Mouse (Mus musculus) midbrain, embryonic 16.5 days (tissue): ENCODE results near the gene Ube2e3. TPM values are rescaled to one million over a fixed set of nuclear protein-coding genes. Genes with fewer than 3 reads are reported as not detected.

Source experiments
- ATAC-seq: fragments of 200-750 bp; cut with Nextera tagmentation; 2 replicates; pipeline ENCODE4 v1.8.0; 2017; ENCODE audit warnings: moderate TSS enrichment
- H3K27ac ChIP-seq: fragments of 300-500 bp; sonication (generic); 2 replicates; pipeline ENCODE4 v1.5.1; 2014; ENCODE audit warnings: mild to moderate bottlenecking, low read length, mixed read lengths
- H3K27me3 ChIP-seq: fragments of 300-500 bp; sonication (generic); 2 replicates; pipeline ENCODE4 v1.6.1; 2014; ENCODE audit warnings: low read depth, low read length, mixed read lengths; ENCODE audit not compliant: control insufficient read depth, insufficient read depth
- H3K36me3 ChIP-seq: fragments of 300-500 bp; sonication (generic); 2 replicates; pipeline ENCODE4 v1.6.1; 2014; ENCODE audit warnings: mild to moderate bottlenecking, low read length, moderate library complexity, mixed read lengths; ENCODE audit not compliant: control insufficient read depth, insufficient read depth
- H3K4me1 ChIP-seq: fragments of 300-500 bp; sonication (generic); 2 replicates; pipeline ENCODE4 v1.6.1; 2014; ENCODE audit warnings: mild to moderate bottlenecking, low read length, mixed read lengths; ENCODE audit not compliant: control insufficient read depth, insufficient read depth
- H3K4me2 ChIP-seq: fragments of 300-500 bp; sonication (generic); 2 replicates; pipeline ENCODE4 v1.6.1; 2014; ENCODE audit warnings: mild to moderate bottlenecking, low read length, mixed read lengths
- H3K4me3 ChIP-seq: fragments of 300-500 bp; sonication (generic); 2 replicates; pipeline ENCODE4 v1.5.1; 2014; ENCODE audit warnings: low read depth, mild to moderate bottlenecking, low read length, moderate library complexity, mixed read lengths
- H3K9ac ChIP-seq: fragments of 300-500 bp; sonication (generic); 2 replicates; pipeline ENCODE4 v1.6.1; 2014; ENCODE audit warnings: low read depth, low read length, mixed read lengths
- H3K9me3 ChIP-seq: fragments of 300-500 bp; sonication (generic); replicated peaks from 2 replicates; pipeline ENCODE4 v1.6.1; 2014; ENCODE audit warnings: mild to moderate bottlenecking, low read length, mixed read lengths; ENCODE audit not compliant: control insufficient read depth, poor library complexity, severe bottlenecking
- WGBS: fragments of 180-500 bp; shearing (Covaris S2); extraction: QIAGEN DNeasy Blood & Tissue Kit; methylation state at CpG from one replicate; pipeline ENCODE4 v1.1.7; 2014; 5-methylcytosine and 5-hydroxymethylcytosine counted together
- polyA plus RNA-seq: library from polyadenylated mRNA; unstranded; fragments of >200 nt; fragmentation: Nextera tagmentation; extraction: Ambion mirVana; gene quantifications from 2 replicates; pipeline ENCODE4 v1.2.1, GENCODE M21; 2015

The Ube2e3 gene
- 263 and 296 TPM in 2 replicates for polyA plus RNA-seq

DNA sequence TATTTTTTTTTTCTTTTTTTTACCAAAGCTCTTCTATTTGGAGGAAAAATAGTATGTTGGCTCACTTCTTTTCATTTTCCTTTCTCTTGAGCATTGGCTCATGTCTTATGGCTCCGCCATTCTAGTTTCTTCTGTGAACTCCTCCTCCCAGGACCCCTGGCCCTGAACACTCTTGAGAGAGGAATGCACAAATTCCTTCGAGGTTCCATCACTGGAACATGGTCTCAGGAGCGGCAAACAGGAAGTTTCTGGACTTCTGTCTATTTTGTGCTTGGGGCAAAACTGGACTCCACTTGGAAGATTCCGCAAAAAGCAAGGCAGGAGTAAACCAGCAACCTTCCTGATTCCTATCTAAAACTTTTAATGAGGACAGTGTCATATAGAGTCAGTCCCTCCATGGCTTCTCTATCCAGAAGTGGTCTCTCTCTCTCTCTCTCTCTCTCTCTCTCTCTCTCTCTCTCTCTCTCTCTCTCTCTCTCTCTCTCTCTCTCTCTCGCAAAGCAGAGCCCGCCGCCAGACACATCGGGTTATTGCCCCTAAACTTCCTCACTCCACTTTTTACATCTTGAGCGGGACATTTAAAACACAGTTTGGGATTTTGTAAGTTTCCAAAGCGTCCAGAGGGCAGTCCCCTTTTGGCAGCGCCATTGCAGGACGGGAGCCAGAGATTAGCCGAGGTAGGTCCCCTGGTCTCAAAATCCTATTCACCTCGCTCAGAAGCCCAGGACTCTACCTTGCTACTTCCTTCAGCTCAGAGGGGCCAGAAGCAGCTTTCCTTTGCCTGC is at the start of gene Ube2e3:
TSS of gene Ube2e3 (plus strand) at position 399 of the 785 bp plus-strand sequence.
- Histone ChIP-seq H3K36me3 (no peaks in the 10 kb centered on the region), H3K27me3 (no peaks in the 10 kb centered on the region), H3K4me3 (peak within 1 kb of the TSS; percentile 65), H3K4me2 (peak within 1 kb of the TSS; percentile 71), H3K27ac (peak within 1 kb of the TSS; percentile 98), H3K9me3 (no peaks in the 10 kb centered on the region), H3K9ac (peak within 1 kb of the TSS; percentile 97), H3K4me1 (peaks cover 14% of the 10 kb centered on the region)
- WGBS: 19% methylated on average over 14 of the region's 14 CpGs
- ATAC-seq: no peak

- H3K27me3 ChIP-seq: no peaks in the 10 kb centered on the region
- no peak for ATAC-seq
- no peaks in the 10 kb centered on the region for H3K9me3 ChIP-seq
- H3K36me3 ChIP-seq: no peaks in the 10 kb centered on the region
- H3K4me2 ChIP-seq: no peak overlapping the region
- H3K27ac ChIP-seq: no peak overlapping the region
- 89% methylated on average over 3 of the region's 3 CpGs for WGBS
- no peak overlapping the region for H3K4me3 ChIP-seq
- H3K9ac ChIP-seq: no peak overlapping the region
- no peaks in the 10 kb centered on the region for H3K4me1 ChIP-seq
These were observed 38.0 kb upstream of the Ube2e3 start for GRCm38 (mm10) chr2:78829887-78830286.

DNA sequence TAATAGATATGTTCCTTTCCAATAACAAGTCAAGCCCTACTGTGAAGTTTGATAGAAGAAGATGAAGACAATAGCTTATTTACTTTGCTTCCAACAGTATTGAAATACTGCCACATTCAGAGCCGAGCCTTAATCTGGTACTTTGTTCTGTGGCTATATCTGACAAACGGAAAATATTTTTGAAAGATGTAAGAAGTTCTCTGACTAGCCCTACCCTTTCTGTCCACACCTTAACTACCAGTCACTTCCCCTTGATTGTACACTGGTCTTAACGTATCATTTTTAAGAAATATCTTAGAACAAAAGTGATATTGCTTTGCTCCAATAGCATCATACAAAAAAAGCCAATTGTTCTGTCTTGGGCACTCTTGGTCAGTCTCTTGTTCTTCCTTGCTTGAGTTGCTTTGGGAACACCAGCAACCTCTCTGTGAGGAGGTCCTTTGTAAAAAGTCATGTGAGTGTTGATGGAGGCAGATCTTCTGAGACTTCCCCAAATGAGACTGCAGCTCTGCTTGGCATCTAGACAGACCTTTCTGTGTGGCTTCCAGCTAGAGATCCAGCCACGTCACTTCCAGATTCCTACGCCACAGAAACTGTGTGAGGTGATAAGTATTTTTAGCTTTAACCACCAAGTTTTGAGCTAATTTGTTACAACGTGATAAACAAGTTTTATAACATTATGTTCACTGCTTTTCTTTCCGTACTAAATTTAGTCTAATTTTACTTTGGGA is 26.3 kb upstream of the Ube2e3 start:
- no peak for ATAC-seq
- H3K4me1 ChIP-seq: no peaks in the 10 kb centered on the region
- H3K9ac ChIP-seq: no peak overlapping the region
- H3K27ac ChIP-seq: no peak overlapping the region
- H3K9me3 ChIP-seq: no peaks in the 10 kb centered on the region
- H3K27me3 ChIP-seq: no peaks in the 10 kb centered on the region
- WGBS: 93% methylated on average over 7 of the region's 7 CpGs
- no peak overlapping the region for H3K4me2 ChIP-seq
- no peak overlapping the region for H3K4me3 ChIP-seq
- H3K36me3 ChIP-seq: no peaks in the 10 kb centered on the region

- 90% methylated on average over 5 of the region's 5 CpGs for WGBS
- Histone ChIP-seq H3K4me2 (no peak overlapping the region), H3K4me1 (no peaks in the 10 kb centered on the region), H3K4me3 (no peak overlapping the region), H3K9me3 (no peaks in the 10 kb centered on the region), H3K9ac (no peak overlapping the region), H3K36me3 (no peaks in the 10 kb centered on the region), H3K27me3 (no peaks in the 10 kb centered on the region), H3K27ac (no peak overlapping the region)
- no peak for ATAC-seq
These were observed 23.6 kb upstream of the Ube2e3 start for GRCm38 (mm10) chr2:78844365-78844764.

DNA sequence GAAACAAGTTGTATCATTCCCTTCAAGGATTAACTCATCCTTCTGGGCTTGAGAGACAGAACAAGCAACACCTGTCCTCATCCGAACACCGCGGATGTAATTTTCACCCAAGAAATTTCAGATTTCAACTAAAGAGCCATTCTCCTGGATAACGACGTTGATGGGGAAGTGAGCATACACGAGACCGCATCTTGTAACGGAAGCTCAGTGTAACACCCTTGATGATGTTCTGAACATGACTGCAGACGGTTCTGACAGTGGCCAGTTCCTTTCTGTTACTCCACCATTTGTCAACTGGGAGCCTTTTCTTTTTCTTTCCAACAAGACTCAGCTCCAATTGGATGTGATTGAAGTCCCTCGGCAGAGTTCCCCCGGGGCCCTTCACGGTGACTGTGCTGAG is 22.6 kb upstream of the Ube2e3 start:
- Histone ChIP-seq H3K9ac (no peak overlapping the region), H3K27ac (no peak overlapping the region), H3K27me3 (no peaks in the 10 kb centered on the region), H3K4me1 (no peaks in the 10 kb centered on the region), H3K9me3 (no peaks in the 10 kb centered on the region), H3K4me2 (no peak overlapping the region), H3K4me3 (no peak overlapping the region), H3K36me3 (no peaks in the 10 kb centered on the region)
- WGBS: 88% methylated on average over 12 of the region's 12 CpGs
- no peak for ATAC-seq

DNA sequence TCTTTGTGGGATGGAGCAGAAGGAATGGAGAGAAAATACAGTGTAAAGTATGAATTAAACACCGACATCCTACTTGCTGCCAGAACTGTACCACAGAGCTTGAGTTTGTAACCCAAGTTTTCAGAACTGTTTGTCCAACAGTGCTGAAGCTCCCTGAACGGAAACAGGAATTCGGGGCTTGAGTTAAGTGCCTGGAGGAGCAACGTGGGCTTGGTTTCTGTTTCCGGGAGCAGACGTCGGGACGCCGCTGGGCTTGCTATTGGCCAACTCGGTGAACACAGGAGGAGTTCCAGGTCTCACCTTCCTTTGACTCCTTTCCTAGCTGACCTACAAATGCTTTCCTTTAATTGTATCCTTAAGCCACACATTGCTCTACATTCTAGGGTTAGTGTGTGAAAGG is 22.2 kb upstream of the Ube2e3 start:
- no peak for ATAC-seq
- H3K27ac ChIP-seq: no peak overlapping the region
- no peak overlapping the region for H3K4me2 ChIP-seq
- H3K27me3 ChIP-seq: no peaks in the 10 kb centered on the region
- no peaks in the 10 kb centered on the region for H3K9me3 ChIP-seq
- 91% methylated on average over 10 of the region's 10 CpGs for WGBS
- no peaks in the 10 kb centered on the region for H3K4me1 ChIP-seq
- H3K9ac ChIP-seq: no peak overlapping the region
- H3K36me3 ChIP-seq: no peaks in the 10 kb centered on the region
- H3K4me3 ChIP-seq: no peak overlapping the region

- Histone ChIP-seq H3K4me3 (no peak overlapping the region), H3K4me1 (no peaks in the 10 kb centered on the region), H3K36me3 (no peaks in the 10 kb centered on the region), H3K9ac (no peak overlapping the region), H3K9me3 (no peaks in the 10 kb centered on the region), H3K27me3 (no peaks in the 10 kb centered on the region), H3K27ac (no peak overlapping the region), H3K4me2 (no peak overlapping the region)
- ATAC-seq: no peak
- 63% methylated on average over 8 of the region's 8 CpGs for WGBS
These were observed 13.6 kb upstream of the Ube2e3 start for GRCm38 (mm10) chr2:78854315-78854714.

GRCm38 (mm10) chr2:78858628-78859027 is 9.3 kb upstream of the Ube2e3 start:
- no peak overlapping the region for H3K27ac ChIP-seq
- no peak overlapping the region for H3K4me3 ChIP-seq
- no peaks in the 10 kb centered on the region for H3K9me3 ChIP-seq
- no peak overlapping the region for H3K4me2 ChIP-seq
- ATAC-seq: no peak
- H3K27me3 ChIP-seq: no peaks in the 10 kb centered on the region
- H3K36me3 ChIP-seq: no peaks in the 10 kb centered on the region
- no peaks in the 10 kb centered on the region for H3K4me1 ChIP-seq
- WGBS: 78% methylated on average over 6 of the region's 6 CpGs
- H3K9ac ChIP-seq: no peak overlapping the region
